Mouse (Mus musculus) right cerebral cortex, postnatal 14 days (tissue): ENCODE data around the gene Sh3bgrl2.

Experiments used
- DNase-seq: peaks from one replicate; pipeline ENCODE4 v3.0.0; 2022

The Sh3bgrl2 gene

DNA sequence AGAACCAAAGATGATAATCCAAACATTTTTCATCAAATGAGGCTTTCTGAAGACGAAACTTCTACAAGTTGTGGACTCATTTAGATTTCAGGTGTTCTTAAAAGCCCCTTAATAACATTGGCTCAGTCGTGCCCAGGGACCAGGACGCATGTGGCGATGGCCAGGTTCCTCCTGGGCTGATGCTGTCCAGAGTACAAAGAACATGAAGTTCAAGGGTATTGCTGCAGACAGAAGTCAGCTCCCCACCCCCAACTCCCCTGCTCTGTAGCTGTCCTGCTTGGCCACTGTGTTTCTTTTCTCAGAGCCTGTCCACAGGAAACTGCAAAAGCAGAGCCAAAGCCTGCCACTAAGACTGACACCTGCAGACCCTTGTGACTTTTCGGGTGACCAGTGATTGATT is 45.7 kb downstream of the Sh3bgrl2 start:
- no peak for DNase-seq

GRCm38 (mm10) chr9:83596132-83596531 is 48.0 kb downstream of the Sh3bgrl2 start:
- DNase-seq = peak; percentile 58

GRCm38 (mm10) chr9:83596646-83597481 is 48.7 kb downstream of the Sh3bgrl2 start:
- no peak for DNase-seq

- no peak for DNase-seq
Observed at GRCm38 (mm10) chr9:83598047-83598446, 49.9 kb downstream of the Sh3bgrl2 start.

- DNase-seq = no peak
Observed at GRCm38 (mm10) chr9:83599505-83599904, 51.4 kb downstream of the Sh3bgrl2 start.

DNA sequence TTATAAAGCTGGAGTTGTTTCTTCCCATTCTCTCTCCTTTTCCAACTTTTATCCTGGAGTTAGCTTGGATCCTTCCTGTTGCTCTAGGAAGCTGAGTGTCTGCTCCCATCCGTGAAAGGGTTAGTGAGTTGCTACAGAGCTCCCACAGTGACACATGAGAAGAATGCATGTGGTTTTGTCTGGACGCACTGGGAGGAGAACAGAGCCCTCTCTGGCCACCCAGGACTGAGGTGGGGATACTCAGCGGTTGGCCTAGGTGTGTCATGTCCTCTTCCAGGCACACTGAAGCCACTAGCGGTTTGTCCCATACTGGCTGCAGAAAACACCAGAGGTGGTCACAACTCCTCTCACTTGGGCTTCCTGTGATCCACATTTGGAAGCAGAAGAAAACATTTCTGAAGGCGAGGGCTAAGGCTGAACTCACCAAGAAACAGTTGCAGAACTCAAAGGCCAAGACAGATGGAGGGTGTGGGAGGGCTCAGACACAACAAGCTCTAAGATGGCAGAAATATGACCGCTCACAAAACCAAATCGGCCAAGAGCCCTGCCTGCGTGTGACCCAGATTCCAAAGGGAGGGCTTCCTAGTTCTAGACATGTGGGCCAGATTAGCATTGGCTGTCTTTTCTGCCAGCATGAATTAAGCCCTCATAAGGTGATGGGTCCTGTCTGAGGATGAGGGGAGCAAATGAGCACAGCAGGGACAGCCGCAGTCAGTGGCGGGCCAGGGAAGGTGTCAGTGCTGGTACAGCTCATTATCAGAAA is 52.3 kb downstream of the Sh3bgrl2 start:
- DNase-seq = no peak

- DNase-seq = no peak
Observed at GRCm38 (mm10) chr9:83602176-83602770, 54.1 kb downstream of the Sh3bgrl2 start.

DNA sequence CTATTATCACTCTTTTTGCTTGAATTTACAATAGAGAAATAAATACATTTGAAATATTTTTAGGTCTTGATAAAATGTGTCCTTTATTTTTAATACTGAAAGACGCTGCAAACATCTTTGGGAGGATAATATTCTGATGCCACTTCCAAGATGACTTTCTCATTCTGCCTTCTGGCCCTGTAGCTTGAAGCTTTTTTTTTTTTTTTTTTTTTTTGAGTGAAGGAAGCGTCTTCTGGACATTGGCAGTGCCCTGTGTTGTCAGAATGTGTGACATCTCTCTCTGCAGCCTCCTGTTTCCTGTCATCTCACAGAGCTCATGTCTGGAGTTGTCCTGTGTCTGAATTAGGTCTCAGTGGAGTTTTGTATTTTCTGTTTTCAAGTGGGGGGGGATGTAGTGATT is 55.0 kb downstream of the Sh3bgrl2 start:
- DNase-seq = no peak

- no peak for DNase-seq
Observed at GRCm38 (mm10) chr9:83605886-83606640, 57.9 kb downstream of the Sh3bgrl2 start.

- DNase-seq = no peak
Observed at GRCm38 (mm10) chr9:83608135-83608534, 60.0 kb downstream of the Sh3bgrl2 start.

DNA sequence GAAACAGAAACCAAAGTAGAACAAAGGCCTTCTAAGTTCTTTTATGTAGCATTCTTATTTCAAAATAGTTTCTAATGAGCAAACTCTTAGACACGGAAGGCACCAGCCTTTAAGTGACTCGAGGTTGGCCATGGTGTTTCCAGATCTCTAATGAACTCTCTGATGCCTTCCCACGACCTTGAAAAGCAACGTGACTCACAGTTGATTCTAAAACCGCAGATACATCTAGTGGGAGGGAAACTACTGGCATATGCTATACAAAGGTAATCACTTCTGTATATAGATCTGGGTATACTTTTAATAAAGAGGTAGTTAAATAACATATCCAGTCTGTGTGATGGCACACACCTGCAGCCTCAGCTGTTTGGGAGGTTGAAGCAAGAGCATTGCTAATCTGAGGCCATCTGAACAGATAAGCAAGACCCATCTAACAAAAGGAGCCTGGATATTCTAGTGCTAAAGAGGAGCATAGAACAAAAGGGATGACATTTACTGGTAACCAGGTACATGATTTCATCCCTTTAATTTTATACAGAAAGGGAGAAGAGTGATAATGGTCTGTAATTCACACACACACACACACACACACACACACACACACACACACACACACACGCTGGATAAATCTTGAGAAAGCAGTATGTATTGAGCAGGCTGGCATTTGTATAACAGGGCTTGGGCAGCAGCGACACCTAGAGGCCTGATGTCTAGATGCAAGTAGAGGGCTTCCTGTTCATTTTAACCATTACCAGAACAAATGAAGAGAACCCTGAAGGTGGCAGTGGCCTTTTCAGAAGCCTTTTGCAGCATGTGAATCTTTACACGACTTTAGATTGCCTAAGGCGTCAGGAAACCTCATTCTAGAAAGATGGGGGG is 61.5 kb downstream of the Sh3bgrl2 start:
- DNase-seq = peak; percentile 88

DNA sequence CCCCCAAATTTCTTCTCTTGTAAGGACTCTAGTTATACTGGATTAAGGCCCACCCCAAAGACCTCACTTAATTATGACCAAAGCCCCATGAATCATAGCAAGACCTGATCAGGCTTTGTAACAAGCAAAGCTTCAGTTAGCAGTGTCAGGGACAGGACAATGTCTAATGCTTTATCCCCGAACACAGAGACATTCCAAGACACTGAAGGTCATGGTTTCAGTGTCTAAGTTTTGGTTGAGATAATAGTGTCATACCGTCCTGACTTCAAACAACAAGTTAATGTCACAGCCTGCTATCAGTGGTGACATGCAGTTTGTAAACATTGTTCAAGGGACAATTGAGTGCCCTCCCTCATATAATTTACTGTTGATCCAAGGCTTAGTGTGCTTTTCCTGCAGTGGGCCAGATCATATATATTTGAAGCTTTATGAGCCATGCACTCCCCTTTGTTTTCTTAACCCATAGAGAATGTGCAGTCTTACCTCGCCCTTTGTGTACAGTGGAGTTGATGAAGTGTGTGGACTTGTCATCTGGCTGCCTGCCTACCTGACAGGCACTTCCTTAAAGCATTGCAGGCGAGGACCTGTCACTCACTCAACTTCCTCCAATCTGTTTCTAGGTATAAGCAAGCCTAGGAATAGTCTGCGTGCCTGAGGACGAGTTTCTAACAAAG is 67.9 kb downstream of the Sh3bgrl2 start:
- DNase-seq = no peak

GRCm38 (mm10) chr9:83616586-83617081 is 68.5 kb downstream of the Sh3bgrl2 start:
- DNase-seq = no peak

DNA sequence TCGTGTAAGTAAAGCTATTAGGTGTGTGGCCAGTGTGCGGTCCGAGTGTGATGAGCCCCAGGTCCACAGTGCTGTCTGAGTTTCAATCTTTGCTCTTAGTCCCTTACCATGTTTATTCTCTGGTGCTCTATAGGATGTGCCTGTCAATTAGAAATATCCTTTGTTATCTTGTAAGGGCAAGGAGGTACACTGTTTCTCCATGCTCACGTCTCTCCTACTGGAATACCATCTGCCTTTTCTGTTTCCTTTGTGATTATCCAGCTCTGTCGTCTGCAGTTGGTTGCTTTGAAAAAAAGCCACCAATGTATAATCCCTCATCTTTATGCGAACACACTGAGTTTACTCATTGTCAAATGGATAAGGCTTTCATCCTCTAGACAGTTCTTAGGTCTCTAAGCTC is 75.3 kb downstream of the Sh3bgrl2 start:
- no peak for DNase-seq

DNA sequence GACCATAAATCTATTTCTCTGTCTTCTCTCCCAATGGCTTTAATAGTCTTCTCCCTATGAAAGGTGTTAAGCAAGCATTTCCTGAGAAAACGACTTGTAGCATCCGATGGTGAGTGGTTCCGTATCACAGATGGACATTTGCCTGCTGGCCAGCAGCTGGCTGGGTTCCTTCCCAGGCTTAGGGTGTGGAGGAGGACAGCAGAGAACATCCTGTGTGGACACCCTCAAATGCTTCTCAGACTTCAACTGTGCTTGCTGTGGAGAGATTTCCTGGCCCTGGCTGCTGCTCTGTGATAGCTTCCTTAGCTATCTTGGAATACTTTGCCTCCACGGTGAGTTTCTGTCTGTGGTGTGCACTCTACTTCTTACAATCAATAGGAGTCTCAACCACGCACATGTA is 76.1 kb downstream of the Sh3bgrl2 start:
- DNase-seq = no peak

- no peak for DNase-seq
Observed at GRCm38 (mm10) chr9:83625085-83625484, 77.0 kb downstream of the Sh3bgrl2 start.

- no peak for DNase-seq
Observed at GRCm38 (mm10) chr9:83628669-83629612, 80.8 kb downstream of the Sh3bgrl2 start.

DNA sequence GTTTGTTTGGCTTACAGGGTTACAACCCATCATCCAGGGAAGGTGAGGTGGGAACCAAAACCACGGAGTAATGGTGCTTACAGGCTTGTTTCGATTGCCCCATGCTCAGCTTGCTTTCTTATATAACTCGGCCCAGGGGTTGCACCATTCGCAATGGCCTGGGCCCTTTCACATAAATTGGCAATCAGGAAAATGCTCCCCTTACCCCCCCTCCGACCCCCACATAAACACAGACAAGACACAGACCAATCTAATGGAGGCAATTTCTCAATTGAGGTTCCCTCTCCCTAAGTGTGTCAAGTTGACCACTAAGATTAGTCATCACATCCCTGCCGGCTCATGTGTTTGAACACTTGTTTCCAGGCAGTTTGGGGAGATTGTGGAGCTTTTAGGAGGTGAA is 82.2 kb downstream of the Sh3bgrl2 start:
- no peak for DNase-seq

- DNase-seq = no peak
Observed at GRCm38 (mm10) chr9:83631920-83632319, 83.8 kb downstream of the Sh3bgrl2 start.

GRCm38 (mm10) chr9:83634703-83635102 is 86.6 kb downstream of the Sh3bgrl2 start:
- no peak for DNase-seq
